Mouse (Mus musculus) erythroblast, embryonic 14.5 days (primary cell): ENCODE data around the gene Pard3b. TPM values are rescaled to one million over a fixed set of nuclear protein-coding genes. Genes with fewer than 3 reads are reported as not detected.

ENCODE experiments used
- H3K27me3 ChIP-seq: 2 replicates; pipeline ENCODE4 v1.6.1; 2012; ENCODE audit warnings: inconsistent platforms; ENCODE audit not compliant: control insufficient read depth
- H3K36me3 ChIP-seq: 2 replicates; pipeline ENCODE4 v1.6.1; 2012; ENCODE audit warnings: mild to moderate bottlenecking, inconsistent platforms; ENCODE audit not compliant: control insufficient read depth
- H3K4me1 ChIP-seq: 2 replicates; pipeline ENCODE4 v1.6.1; 2012; ENCODE audit warnings: inconsistent platforms; ENCODE audit not compliant: control insufficient read depth
- H3K4me3 ChIP-seq: replicated peaks from 2 replicates; pipeline ENCODE3; 2012; ENCODE audit warnings: moderate library complexity, mild to moderate bottlenecking, inconsistent platforms
- H3K9me3 ChIP-seq: 2 replicates; pipeline ENCODE4 v1.6.1; 2012; ENCODE audit warnings: low read length, inconsistent platforms, mixed read lengths; ENCODE audit not compliant: control insufficient read depth
- GATA1 ChIP-seq: IDR thresholded peaks from 2 replicates; pipeline ENCODE4 v1.6.1; 2012; ENCODE audit warnings: low read length, inconsistent platforms, mixed read lengths
- TAL1 ChIP-seq: IDR thresholded peaks from 3 replicates; pipeline ENCODE4 v1.6.1; 2012; ENCODE audit warnings: low read length, inconsistent platforms, mixed read lengths
- polyA plus RNA-seq: library from polyadenylated mRNA; stranded (reverse); fragments of >175 nt; gene quantifications from 2 replicates; pipeline ENCODE4 v1.2.3, GENCODE M21; 2012

Pard3b gene
- polyA plus RNA-seq, 1 experiment = not detected

- no peak overlapping the region for H3K4me3 ChIP-seq
- no peaks in the 10 kb centered on the region for H3K9me3 ChIP-seq
- no peaks in the 10 kb centered on the region for H3K27me3 ChIP-seq
- no peaks in the 10 kb centered on the region for H3K4me1 ChIP-seq
- TF ChIP-seq GATA1 (no peak), TAL1 (no peak)
- no peaks in the 10 kb centered on the region for H3K36me3 ChIP-seq
These were observed 1008.2 kb downstream of the Pard3b start for GRCm38 (mm10) chr1:62646812-62647211.

GRCm38 (mm10) chr1:62648116-62648515 is 1009.5 kb downstream of the Pard3b start:
- no peaks in the 10 kb centered on the region for H3K9me3 ChIP-seq
- no peaks in the 10 kb centered on the region for H3K27me3 ChIP-seq
- TF ChIP-seq GATA1 (no peak), TAL1 (no peak)

DNA sequence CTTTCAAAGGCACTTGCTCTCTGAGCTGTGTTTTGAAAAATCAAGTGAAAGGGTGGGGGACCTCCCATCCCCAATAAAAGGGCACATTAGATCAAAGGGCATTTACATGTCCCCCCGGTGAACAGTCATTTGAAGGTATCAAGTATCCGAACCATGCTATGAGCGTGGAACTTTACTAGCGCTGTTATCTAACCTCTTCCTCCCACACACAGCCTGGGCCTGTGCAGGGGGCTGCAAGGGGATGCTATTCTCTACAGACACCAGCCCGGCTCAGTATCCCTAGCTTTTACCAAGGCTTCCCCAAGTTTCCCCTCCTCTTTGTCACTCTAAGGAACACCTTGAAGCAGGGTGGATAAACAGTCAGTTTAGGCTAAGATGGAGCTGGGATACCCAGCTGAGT is 1010.0 kb downstream of the Pard3b start:
- no peaks in the 10 kb centered on the region for H3K27me3 ChIP-seq

More at GRCm38 (mm10) chr1:62648116-62648515, 1009.5 kb downstream of the Pard3b start:
- H3K4me3 ChIP-seq = no peak overlapping the region
- H3K36me3 ChIP-seq = no peaks in the 10 kb centered on the region
- no peaks in the 10 kb centered on the region for H3K4me1 ChIP-seq

GRCm38 (mm10) chr1:62650491-62650890 is 1011.9 kb downstream of the Pard3b start:
- Histone ChIP-seq H3K9me3 (no peaks in the 10 kb centered on the region), H3K27me3 (no peaks in the 10 kb centered on the region), H3K4me3 (no peak overlapping the region), H3K36me3 (no peaks in the 10 kb centered on the region), H3K4me1 (no peaks in the 10 kb centered on the region)
- no peak for TF ChIP-seq GATA1

More for the DNA sequence above, 1010.0 kb downstream of the Pard3b start:
- Histone ChIP-seq H3K9me3 (no peaks in the 10 kb centered on the region), H3K4me3 (no peak overlapping the region), H3K4me1 (no peaks in the 10 kb centered on the region), H3K36me3 (no peaks in the 10 kb centered on the region)
- TF ChIP-seq GATA1 (no peak), TAL1 (no peak)

GRCm38 (mm10) chr1:62654436-62654835 is 1015.8 kb downstream of the Pard3b start:
- Histone ChIP-seq H3K9me3 (no peaks in the 10 kb centered on the region), H3K36me3 (no peaks in the 10 kb centered on the region), H3K4me3 (no peak overlapping the region), H3K4me1 (no peaks in the 10 kb centered on the region), H3K27me3 (no peaks in the 10 kb centered on the region)
- TF ChIP-seq GATA1 (no peak), TAL1 (no peak)

- no peaks in the 10 kb centered on the region for H3K36me3 ChIP-seq
- H3K9me3 ChIP-seq = no peaks in the 10 kb centered on the region; the same call in 1 of the 2 replicates
- H3K4me1 ChIP-seq = no peaks in the 10 kb centered on the region
- H3K4me3 ChIP-seq = no peak overlapping the region
- TF ChIP-seq TAL1 = no peak
- TF ChIP-seq GATA1 = no peak
- no peaks in the 10 kb centered on the region for H3K27me3 ChIP-seq
These were observed 1026.5 kb downstream of the Pard3b start for GRCm38 (mm10) chr1:62664960-62665645.

DNA sequence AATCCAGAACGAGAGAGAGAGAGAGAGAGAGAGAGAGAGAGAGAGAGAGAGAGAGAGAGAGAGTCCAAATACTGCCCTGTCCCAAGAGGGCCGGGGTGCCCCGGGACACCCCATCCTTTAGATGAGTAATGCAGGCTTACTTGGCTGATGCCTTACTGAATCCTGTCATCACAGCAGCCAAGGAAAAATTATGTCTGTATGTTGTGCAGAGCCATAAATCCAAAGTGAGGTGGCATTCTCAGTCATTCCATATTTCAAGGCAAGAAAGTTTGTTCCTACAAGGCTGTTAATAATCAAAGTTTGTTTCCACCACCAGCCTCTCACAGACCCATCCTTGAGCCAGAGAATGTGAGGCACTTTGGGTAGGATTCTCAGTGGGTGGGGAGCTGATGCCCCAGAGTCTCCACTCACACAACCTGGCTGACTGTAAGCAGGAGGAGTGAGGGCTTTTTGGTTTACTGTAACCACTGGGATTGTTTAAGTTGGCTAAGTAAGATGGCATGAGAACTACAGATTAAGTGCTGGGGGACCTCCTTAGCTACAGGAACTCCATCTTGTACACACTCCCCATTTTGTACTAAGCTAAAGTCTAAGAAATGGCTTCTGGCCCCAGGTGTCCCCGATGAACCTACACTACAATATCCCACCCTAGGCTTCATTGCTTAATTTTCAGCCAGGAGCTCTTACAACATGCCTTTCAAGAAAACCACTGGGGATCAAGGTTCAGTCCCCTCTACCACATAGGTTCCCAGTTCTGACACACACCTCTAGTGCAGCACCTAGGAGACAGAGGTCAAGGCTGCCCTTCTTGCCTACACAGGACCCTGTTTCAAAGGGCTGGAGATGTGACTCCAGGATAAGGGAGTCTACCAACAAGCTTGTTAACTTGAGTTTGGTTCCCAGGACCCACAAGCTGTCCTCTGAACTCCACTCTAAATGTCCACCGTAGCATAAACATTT is 1027.4 kb downstream of the Pard3b start:
- Histone ChIP-seq H3K36me3 (no peaks in the 10 kb centered on the region), H3K4me1 (no peaks in the 10 kb centered on the region)
- TF ChIP-seq TAL1 = no peak
- TF ChIP-seq GATA1 = no peak

DNA sequence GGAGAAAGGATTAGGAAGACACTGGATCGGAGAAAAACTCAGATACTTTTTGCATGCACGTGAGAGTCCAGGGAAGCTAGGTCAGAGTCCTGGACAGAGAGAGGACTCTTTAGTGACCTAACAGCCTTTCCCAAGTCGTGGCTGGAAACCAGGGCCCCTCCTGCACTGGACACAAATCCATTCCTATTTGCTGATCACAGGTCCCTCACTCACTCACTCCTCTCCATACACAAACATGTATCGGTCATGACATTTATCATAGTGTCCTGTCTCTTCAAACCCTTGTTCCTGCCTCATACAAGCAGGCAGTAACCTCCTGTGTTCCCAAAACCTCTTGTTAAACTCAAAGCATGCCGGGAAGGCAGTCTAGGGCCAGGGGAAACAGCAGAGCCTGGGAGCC is 1028.2 kb downstream of the Pard3b start:
- no peaks in the 10 kb centered on the region; the same call in 1 of the 2 replicates for H3K9me3 ChIP-seq
- no peak for TF ChIP-seq GATA1
- no peak for TF ChIP-seq TAL1
- H3K36me3 ChIP-seq = no peaks in the 10 kb centered on the region
- no peaks in the 10 kb centered on the region for H3K4me1 ChIP-seq
- no peak overlapping the region for H3K4me3 ChIP-seq
- H3K27me3 ChIP-seq = no peaks in the 10 kb centered on the region

More for the DNA sequence above, 1027.4 kb downstream of the Pard3b start:
- no peaks in the 10 kb centered on the region; the same call in 1 of the 2 replicates for H3K9me3 ChIP-seq
- H3K27me3 ChIP-seq = no peaks in the 10 kb centered on the region
- H3K4me3 ChIP-seq = no peak overlapping the region
